Mouse (Mus musculus): Measurements from ENCODE around the gene Abtb2.

Gene Abtb2

DNA sequence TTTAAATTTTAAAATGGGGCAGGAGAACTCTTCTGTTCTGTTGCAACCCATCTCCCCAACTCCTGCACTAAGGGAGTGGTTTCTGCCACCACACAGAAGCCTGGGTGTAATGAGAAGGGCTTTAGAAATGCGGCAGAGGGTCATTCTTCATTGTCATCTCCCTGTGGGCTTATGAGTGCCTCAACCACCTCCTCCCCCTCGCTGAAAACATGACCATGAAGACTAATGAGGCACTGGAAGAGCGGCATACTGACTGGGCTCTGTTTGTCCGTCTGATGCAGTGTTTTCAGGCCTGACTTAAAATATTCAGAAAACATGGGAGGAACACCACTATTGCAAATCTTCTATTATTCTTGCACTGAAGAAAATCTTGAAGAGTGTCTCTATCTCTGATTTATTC is 56.8 kb downstream of the Abtb2 start:
- no peak for DNase-seq

DNA sequence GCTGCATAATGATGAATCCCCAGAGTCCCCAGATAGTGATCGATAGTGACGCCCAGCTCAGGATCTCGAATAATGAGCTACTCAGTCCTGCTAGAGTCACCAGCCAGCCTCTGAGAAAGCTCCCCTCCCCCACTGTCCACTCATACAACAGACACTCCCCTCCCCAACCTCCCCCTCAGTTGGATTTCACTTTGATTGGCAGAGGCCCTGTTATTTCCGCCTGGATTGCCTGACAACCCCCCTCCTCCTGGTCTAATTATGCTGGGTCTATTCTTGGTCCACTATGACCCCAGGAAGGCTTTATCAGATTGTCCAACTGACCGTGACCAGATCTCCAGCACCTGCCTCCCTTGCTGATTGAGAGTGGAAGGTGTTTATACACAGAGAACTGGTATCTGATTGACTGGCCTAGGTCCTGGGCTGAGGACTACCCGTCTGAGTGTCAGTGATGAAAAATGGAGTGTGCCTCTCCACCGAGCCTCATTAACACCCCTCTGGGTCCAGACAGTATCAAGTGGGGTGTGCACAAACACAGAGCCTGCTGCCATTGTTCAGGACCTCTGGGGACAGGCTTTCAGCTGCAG is 59.3 kb downstream of the Abtb2 start:
- DNase-seq: peak; percentile 28

DNA sequence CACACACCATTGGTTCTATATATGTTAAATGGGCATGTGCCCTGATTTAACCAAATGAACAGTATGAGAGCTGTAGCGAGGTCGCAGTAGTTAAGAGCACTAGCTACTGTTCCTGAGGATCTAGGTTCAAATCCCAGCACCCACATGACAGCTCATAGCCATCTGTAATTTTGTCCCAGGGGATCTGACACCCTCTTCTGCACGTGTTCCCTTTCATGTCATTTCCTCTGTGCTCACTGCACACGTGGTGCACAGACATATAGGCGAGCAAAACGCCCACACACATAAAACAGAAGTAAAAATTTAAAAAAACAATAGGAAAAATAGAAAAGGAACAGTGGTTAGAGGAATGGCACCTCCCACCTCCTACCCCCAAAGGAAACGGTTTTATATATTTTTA is 61.0 kb downstream of the Abtb2 start:
- DNase-seq: no peak

DNA sequence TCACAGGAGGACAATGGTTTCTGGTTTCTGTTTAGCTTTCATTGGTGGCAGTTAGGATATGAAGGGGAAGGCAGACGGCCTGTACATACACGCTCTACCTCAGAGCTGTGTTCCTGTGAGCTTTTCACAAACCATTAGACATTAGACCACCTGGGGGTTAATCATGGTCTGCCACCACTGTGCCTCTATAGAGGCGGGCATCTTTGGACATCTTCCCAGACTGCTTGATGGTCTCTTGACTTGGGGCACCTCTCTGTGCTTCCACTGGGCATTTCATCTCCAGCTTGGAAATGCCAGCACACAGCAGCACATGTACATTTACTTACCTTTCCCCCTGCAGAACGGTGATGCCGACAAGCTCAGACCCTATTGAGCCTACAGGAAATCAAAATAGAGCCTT is 63.8 kb downstream of the Abtb2 start:
- no peak for DNase-seq

DNA sequence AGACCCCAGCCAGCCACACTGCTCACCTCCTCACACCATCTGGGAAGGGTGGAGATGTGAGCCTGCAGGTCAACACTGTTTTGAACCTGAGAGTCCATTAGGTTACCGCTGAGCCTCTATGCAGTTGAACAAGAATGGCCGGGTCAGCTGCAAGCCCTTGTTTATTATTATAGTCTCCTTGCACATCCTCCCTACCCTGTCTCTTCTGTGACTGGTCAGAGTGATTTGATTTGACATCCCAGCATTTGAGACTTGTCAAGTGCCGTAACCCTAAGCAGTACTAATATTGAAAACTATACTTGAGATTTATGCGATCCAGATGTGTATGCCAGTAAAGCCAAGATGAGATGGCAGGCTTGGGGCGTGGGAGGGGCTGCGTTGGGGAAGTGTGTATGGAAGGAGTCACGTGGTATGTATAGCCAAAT is 65.2 kb downstream of the Abtb2 start:
- no peak for DNase-seq

DNA sequence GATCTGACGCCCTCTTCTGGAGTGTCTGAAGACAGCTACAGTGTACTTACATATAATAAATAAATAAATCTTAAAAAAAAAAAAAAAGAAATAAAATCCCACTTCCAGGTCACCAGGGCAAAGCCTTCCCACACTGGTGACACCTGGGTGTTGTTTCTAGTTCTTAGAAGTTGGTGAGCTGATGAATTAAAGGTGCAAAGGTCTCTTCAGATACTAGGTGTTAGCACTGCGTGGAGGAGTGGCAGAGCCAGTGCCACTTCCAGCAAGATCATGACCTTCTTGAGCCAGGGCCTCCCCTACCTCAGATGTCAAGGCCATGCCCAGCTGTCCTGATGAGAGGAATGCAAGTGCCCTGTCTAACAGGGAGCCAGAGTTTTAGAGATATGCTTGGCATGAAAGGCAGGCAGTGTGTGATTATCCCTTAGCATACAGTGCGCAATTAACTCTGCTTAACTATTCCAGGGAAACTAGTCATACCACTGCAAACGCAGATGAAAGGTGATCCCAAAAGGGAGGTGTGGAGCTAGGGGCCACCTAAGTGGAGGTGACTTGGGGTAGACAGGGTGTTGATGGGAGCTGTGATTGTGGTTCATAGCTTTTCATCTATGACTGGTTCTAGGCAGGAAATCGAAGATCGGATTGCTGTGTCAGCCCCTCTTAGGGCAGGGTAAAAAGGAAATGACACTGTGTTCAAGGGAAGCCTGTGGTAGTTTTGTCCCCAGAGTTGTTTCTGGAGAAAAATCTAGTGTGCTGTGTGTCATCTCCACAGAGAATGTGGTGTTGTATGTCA is 66.2 kb downstream of the Abtb2 start:
- no peak for DNase-seq

DNA sequence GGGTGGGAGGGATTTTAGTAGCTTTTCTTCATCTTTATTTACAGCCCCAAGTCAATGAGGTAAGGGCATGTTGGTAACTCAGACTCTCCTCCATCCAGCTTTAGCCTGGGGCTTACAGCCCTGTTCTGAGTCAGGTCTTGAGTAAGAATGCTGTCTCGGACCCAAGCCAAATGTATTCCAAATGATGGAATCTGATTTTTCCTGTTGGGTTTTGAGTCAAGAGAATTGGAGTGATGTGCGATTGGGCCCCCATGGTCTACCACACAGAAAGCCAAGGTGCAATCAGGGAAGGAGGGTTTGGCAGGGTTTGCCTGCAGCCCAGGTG is 66.8 kb downstream of the Abtb2 start:
- no peak for DNase-seq

DNA sequence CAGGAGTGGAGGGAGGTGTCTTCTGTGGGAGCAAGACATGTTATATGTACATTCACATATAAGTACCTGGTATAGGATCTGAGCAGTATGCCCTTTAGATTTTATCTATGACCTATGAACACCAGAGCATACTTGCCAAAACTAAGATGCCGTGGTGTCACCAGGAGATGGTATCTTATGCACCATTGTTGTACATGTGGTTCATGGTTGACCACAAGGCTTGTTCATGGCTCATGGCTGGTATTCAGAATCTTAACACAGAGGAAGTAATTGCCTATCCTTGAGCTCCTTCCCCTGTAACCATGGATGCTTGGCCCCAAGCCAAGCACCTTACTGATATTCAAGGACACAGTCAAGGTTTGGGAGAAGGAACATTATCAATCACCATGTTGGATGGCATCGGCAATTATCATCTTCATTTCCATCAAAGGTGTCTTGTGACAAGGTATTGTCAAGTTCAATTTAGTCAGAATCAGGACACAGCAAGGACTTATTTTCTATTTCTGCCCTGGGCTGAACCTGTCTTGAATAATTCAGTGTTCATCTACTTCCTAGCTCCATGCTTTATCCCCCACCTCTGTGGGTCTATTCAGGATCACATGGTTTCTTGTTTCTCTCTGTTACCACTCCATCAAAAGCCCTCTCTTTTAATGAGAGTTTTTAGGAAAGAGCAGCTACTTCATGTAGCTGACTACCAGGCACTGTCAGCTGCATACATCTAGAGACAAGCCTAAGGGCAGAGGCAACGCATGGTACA is 69.8 kb downstream of the Abtb2 start:
- no peak for DNase-seq

DNA sequence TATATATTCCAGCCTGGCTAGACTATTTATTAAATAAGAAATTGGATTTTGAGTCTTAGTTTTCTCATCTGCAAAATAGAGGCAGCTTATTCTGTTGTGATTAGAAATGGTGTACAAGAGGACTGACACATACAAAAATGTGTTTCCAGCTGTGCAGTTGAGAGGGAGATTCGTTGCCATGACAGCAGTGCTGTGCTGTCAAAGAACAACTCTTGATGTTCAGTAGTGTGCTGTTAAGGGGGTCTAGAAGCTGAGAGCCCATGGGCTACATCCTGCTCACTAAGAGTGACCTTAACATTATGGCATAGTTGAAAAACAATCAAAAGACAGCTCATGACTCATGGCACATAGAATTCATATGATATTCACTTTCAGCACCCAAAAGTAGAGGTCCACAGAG is 71.3 kb downstream of the Abtb2 start:
- no peak for DNase-seq

DNA sequence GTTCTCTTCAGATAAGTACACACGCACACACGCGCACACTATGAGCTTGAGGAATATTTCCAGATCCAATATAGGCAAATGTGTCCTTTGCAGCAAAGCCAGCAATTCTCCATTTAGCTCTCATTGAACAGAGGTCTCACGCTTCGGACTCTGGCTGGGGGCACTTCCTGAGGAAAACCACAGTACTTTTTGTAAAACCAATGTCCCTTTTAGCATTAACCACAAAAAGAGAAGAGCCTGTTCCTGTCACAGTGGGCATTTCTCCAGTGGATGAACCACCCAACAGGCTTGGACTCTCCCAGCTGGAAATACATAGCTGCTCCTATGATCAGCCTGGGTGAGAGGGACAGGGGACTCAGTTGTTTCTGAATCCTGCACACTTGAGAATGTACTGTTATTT is 71.8 kb downstream of the Abtb2 start:
- DNase-seq: no peak

DNA sequence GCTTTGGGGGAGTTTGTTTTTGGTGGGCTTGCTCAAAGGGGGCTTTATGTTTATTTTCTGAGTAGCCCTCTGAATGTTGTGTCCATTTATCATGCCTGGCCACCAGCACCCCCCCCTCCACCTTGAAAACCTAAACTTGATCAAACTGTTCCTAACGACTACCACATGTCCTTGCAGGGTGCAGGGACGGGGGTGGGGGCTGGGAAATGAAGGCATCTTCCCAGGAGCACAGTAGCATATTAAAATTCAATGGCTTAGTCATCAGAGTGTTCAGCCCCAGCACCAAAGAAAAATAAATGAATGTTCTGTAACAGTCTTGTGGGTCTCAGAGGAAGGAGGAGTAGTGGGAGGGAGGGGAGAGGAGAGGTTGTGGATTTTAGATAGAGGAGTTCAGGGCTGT is 73.6 kb downstream of the Abtb2 start:
- DNase-seq: no peak

DNA sequence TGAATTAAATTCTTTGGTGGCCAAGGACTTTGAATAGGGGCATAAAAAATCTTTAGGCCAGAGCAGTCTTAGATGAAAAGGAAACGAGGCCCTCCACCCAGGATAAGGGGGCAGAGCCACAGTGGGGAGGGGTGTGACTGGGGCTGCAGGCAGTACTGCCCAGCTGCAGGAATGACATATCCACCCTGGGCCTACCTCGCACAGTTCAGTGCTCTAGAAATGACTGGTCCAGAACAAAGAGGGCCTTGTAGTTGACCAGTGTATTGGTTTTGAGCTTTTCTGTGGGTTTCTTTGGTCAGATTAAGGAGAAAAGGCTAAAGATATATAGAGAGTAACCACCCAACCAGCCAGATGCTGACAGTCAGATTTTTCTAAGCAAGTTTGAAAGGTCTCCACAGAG is 74.8 kb downstream of the Abtb2 start:
- DNase-seq: no peak

DNA sequence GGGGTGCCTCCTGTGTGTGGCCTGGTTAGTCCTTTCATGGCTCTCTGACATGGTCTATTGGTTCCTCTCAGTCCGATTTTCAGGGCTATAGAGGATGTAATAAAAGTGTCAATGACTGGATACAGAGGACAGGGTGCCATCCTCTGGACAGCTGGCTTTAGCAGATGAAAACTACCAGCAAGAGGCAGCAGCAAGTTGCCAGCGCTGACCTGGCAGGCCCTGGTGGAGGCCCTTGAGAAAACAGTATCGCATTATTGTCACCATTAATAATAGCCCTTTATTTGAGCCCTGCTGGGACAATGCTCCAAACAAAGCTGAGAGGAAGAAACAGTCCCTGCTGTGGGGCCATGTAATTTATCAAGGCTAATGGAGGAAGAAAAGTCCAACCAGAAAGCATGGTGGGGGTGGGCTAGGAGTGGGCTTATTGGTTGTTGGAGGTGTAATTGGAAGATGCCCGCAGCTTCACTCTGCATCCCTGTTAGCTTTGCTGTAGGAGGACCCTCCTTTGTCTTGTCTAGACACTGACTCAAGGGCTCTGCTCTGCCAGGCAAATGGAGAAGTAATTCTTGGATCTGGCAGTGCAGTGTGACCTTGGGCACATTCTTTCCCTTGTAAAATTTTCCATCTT is 77.6 kb downstream of the Abtb2 start:
- no peak for DNase-seq

DNA sequence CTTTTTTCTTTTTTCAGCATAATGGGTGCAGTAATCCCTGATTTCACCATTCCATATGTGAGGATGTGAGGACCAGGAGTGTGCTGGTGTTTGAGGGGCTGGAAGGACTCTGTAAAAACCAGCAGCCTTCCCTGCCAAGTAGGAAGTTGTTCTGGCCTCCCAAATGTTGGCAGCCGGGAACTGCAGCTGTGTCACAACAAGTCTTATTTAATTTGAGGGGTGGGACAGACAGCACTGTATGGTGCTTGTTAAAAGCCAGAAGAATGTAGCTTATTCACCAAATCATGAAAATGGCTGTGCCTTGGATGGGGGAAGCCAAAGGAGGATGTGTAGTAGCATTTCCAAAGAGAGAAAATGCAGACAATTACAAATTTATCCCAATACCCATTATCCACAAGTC is 78.3 kb downstream of the Abtb2 start:
- DNase-seq: no peak

DNA sequence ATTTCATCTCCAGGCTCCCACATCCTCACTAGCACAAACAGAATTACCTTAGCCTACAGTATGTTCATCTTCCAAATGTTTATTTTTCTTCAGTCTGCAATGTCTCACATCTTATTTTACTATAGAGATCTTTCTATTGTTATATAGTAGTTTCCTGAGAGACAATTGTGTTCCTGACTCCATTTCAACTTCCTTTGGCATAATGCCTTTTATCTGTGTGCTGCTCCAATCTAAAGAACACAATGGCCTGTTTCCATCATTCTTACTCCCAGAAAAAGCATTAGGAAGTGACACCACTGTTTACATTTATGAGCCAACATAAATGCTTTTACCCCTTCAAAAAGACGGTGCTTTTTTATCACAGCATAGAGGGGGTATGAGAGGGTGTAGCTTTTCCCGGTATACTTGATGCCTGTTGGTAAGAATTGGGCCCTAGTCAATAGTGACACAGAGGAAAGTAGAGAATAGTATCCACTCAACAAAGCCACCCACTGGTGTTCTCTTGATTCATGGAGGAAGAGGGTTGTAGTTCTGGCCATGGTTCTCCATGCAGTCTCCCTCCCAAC is 84.3 kb downstream of the Abtb2 start:
- no peak for DNase-seq

DNA sequence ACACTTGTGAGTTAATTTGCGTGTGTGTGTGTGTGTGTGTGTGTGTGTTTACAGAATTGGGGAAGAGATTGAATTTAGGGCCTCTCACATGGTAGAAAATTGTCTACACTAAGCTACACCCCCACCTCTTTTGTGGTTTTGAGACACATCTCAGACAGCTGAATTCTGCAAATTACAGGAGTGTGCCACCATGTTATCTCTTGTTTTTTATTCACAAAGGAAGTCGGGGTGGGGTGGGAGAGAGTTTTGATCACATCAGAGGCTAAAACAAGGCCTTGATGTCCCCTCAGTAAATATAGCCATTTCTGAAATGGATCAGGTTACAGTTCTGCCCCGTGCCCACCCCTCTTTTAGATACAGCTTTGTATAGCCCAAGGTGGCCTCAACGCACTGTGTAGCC is 86.0 kb downstream of the Abtb2 start:
- DNase-seq: no peak

DNA sequence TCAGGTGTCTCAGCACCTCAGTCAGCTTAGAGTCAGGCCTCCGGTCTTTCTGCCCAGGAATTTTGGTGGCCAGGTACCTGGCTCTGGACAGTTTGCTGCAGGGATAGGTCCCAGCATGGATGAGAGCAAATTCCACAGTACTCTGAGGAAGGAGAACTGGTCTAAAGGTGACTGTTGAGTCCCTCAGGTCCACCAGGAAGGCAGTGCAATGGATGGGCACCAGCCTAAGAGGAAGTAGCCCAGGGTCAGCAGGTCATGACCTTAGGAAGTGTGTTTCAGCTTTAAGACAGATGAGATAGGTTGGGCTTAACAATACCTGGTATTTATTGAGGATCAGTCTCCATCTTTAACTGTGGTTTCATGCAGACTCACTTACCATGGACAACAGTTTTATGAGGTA is 88.9 kb downstream of the Abtb2 start:
- no peak for DNase-seq

DNA sequence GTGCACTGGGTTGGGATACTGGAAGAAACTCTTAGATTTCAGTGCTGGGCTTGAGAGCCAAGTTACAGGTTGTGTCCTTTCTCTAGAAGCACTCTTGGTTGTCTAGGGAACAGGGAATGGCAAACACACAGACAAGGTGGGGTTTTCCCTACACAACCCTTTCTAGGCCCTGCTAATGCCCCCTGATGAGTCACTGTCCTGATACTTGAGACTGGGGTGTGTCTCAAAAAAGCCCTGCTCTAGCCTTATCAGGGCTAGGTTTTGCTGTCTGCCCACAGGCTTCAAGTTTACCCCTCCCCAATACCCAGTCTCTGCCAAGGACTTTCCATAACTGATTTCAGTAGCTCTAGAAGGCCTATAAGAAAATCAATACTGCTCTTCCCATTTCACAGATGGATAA is 89.9 kb downstream of the Abtb2 start:
- no peak for DNase-seq

DNA sequence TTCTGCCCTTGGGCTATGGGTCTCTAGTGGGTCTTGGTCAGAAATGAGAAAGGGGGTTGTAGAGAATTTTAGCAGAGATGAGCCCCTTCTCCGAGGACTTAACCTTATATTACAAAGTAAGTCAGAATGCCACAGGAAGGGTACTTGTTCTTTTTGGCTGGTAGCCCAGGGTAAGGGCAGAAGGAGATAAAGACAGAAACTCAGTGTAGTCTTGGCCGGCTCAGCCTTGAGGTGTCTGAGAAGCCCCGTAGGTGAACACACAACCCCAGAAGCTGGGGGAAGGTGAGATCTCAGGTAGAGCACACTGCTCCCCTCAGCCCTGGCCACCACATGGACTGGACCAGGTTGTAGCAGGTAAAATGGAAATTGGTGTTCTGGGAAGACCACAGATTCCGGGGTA is 93.1 kb downstream of the Abtb2 start:
- DNase-seq: no peak

DNA sequence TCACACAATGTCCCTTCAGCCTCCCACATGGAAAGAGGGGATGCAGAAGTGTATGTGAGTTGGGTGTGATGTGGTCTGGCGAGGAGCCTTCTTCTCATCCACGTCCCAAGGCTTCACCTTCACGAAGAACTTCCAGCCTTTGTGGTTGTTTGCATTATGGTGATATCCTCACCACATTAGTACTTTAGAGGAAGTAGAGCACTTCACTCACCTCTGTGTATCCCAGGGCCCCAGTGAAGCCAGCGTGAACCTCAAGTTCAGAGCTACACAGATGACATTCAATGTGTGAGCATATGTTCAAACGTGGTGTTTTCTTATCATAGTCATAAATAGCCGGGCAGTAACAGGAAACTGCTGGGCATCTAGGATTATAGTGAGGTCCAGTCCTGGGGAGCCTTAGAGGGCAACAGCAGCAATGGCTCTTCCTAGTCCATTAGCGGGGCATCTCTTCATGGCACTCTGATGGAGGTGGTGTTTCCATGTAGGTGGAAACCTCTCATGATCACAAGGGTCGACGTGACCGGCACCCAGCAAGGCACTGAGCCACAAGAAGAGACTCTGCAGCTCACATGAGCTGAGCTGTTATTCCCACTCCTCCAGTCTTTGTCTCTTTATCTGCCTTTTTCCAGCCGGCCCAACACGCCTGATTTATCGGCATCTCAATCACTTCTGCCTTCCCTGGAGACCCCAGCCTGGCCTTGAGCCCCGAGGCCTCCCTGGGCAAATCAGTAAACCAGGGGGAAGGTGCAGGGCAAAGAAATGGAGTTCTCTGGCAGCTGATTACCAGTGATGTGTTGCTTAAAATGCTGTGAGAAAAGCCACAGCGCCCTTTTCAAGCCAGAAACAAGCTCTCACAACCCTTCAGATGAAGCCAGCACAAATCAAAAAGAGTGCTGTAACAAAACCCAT is 93.8 kb downstream of the Abtb2 start:
- no peak for DNase-seq

DNA sequence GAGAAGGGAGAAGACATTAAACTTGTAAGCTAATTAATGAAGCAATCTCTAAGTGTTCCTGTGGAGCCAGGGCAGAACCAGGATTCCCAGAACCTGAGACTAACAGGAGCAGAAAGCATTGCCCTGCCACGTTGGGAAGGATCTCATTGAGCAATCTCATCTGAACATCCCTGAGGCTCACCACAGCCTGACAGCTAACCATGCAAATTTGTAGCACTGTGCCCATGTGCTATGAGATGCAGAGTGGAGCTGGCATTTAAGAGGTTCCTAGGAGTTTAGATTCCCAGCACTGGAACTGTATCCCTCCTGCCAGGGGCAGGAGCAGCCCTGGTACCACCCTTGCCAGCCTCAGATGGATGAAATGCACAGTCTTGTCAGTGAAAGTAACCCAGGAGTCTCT is 95.6 kb downstream of the Abtb2 start:
- no peak for DNase-seq

DNA sequence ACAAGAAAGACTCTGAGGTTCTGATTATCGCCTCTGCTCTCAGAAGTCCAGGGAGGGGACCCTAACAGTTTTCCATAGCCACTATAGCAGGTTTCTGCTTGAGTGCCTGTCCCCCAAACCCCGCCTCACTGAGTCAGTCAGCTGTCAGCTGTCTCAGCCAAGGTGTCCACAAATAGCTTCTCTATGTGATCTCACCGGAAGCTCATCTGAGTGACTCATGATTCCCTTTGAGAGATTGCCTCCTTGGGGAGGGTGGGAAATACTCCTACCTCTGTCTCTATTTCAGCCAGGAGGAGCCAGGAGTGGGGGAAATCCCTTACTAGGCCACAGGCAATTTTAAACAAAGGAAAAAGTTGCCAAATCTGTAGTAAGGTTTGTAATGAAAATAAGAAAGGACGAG is 96.0 kb downstream of the Abtb2 start:
- no peak for DNase-seq

DNA sequence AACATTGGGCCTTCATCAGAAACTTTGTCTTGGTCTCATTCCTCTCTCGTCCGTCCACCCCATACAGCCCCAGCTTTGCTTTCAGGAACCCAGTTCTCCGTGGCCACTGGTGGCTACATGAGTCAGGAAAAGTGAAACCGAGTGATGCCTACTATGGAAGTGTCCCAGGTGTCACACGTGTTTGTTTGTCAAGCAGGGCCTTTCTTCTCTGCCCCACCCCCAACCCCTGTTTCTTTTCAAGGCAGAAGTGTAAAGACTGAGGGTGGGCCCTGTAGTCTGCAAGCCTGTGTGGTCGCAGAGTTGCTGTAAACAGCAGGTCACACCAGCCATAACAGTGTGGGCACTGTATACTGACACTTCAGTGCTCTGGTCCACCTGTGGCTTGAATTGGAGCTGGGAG is 98.2 kb downstream of the Abtb2 start:
- no peak for DNase-seq
